Mouse (Mus musculus): ENCODE data around the gene Psmc1.

DNA sequence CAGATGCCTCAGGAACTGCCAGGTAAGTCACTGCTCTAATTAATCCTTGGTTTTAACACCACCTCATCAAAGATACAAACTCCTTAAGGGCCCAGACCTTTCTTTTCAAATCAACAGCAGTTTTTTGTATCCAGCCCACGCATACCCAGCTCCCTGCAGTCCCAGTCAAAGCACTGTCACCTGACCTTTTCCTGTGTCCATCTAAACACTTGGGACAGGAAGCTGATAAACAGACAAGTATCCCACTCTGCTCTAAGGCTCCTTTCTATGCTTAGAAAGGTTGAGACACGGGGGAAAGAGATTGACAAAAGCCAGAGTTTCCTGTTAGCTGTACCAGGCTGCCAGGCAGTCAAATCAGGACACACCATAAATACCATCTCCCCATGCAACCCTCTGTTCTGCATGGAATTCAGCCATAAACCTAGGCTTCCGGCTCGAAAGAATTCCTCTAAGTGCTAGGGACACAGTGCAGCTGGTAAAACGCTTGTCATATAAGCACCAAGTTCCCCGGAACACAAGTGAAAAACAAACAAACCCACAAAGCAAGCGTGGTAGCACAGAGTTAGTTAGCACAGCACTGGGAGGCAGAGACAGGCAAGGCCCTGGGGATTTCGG lies 18.0 kb downstream of the Psmc1 start:
- TF ChIP-seq CTCF (IDR thresholded peaks at IDR 0.05; ENCODE audit: extremely low read depth, insufficient read depth, low read length) (no peak), POLR2A (IDR thresholded peaks at IDR 0.05; ENCODE audit: extremely low read depth, insufficient read depth, low read length) (no peak)
